Mouse (Mus musculus) lung, adult 2 months (tissue): ENCODE measurements at regions not wholly inside any gene's neighbourhood (a gene's known extent, or its start where the extent isn't known, plus 50 kb on each side); places are given as distances from the start of the nearest gene placed in this dataset.

Source experiments
- DNase-seq: peaks from one replicate; pipeline ENCODE4 v3.0.0; 2022
- H3K4me1 ChIP-seq: fragments of 200-500 bp; 2 replicates; pipeline ENCODE4 v1.6.1; 2011; ENCODE audit warnings: low read length; ENCODE audit not compliant: control insufficient read depth, insufficient read depth
- H3K4me3 ChIP-seq: fragments of 200-500 bp; replicated peaks from 2 replicates; pipeline ENCODE3; 2011; ENCODE audit warnings: low read depth, mild to moderate bottlenecking, control low read depth, low read length; ENCODE audit errors: extremely low read depth
- CTCF ChIP-seq: fragments of 200-500 bp; IDR thresholded peaks from 2 replicates; pipeline ENCODE4 v1.5.1; 2011; ENCODE audit warnings: mild to moderate bottlenecking, low read length, control low read depth; ENCODE audit not compliant: insufficient read depth
- POLR2A ChIP-seq: fragments of 200-500 bp; IDR thresholded peaks from 2 replicates; pipeline ENCODE4 v1.6.1; 2011; ENCODE audit warnings: low read depth, mild to moderate bottlenecking, control low read depth, low read length, borderline replicate concordance; ENCODE audit errors: extremely low read depth
- WGBS: fragments of 180-500 bp; shearing (Covaris S2); methylation state at CpG from one replicate; pipeline ENCODE4 v1.1.7; 2018; 5-methylcytosine and 5-hydroxymethylcytosine counted together

GRCm38 (mm10) chr13:60425556-60425955 lies 176.2 kb upstream of the Dapk1 start:
- 77% methylated on average over 6 of the region's 6 CpGs for WGBS

GRCm38 (mm10) chr13:60426192-60426840 lies 175.4 kb upstream of the Dapk1 start:
- DNase-seq: no peak
- 90% methylated on average over 12 of the region's 12 CpGs for WGBS
- no peak overlapping the region for H3K4me3 ChIP-seq
- TF ChIP-seq CTCF (no peak), POLR2A (no peak)
- no peaks in the 10 kb centered on the region for H3K4me1 ChIP-seq

More at GRCm38 (mm10) chr13:60425556-60425955, 176.2 kb upstream of the Dapk1 start:
- TF ChIP-seq POLR2A (no peak), CTCF (no peak)
- Histone ChIP-seq H3K4me3 (no peak overlapping the region), H3K4me1 (no peaks in the 10 kb centered on the region)
- no peak for DNase-seq

DNA sequence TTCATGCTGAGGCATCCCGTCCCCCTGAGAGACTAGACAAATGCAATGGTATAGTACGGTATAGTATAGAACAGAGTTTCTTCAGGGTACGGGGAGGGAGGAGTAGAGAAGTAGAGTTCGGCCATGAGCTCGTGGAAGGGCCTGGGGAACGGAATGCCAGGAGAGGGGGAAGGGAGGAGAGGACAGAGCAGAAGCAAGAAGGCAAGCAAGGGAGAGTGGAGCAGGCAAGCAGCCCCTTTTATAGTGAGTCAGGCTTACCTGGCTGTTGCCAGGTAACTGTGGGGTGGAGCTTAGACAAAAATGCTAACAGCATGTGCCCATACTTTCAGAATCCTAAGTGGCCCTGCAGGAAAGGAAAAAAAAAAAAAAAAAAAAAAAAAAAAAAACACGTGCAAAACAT lies 174.7 kb upstream of the Dapk1 start:
- TF ChIP-seq POLR2A (no peak), CTCF (no peak)
- no peak for DNase-seq
- WGBS: 53% methylated on average over 7 of the region's 7 CpGs
- Histone ChIP-seq H3K4me1 (no peaks in the 10 kb centered on the region), H3K4me3 (no peak overlapping the region)

- H3K4me3 ChIP-seq: no peak overlapping the region
- no peak for DNase-seq
- WGBS: 33% methylated on average over 12 of the region's 12 CpGs
Observed at GRCm38 (mm10) chr13:60427755-60428385, 173.9 kb upstream of the Dapk1 start.

DNA sequence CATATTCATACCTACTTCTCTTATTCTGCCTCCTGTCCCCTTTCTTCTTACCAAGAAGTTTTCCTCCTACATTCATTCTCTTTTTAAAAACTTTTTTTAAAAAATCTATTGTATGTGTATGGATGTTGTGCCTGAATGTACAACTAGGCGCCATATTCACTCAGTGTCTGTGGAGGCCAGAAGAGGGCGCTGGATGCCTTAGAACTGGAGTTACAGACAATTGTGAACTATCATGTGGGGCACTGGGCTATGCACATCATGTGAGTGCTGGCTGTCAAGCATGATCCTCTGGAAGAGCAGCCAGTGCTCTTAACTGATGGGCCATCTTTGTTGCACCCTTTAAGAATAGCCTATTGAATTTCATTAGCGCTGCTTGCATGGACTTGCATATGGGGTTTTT lies 172.6 kb upstream of the Dapk1 start:
- no peaks in the 10 kb centered on the region for H3K4me1 ChIP-seq
- WGBS: 76% methylated on average over 3 of the region's 3 CpGs
- TF ChIP-seq CTCF (no peak), POLR2A (no peak)
- no peak for DNase-seq
- H3K4me3 ChIP-seq: no peak overlapping the region

More at GRCm38 (mm10) chr13:60427755-60428385, 173.9 kb upstream of the Dapk1 start:
- H3K4me1 ChIP-seq: no peaks in the 10 kb centered on the region
- TF ChIP-seq CTCF (no peak), POLR2A (no peak)

- H3K4me3 ChIP-seq: no peak overlapping the region
- no peak for DNase-seq
- H3K4me1 ChIP-seq: no peaks in the 10 kb centered on the region
- 73% methylated on average over 8 of the region's 8 CpGs for WGBS
- TF ChIP-seq POLR2A (no peak), CTCF (no peak)
Observed at GRCm38 (mm10) chr13:60431412-60431811, 170.3 kb upstream of the Dapk1 start.

DNA sequence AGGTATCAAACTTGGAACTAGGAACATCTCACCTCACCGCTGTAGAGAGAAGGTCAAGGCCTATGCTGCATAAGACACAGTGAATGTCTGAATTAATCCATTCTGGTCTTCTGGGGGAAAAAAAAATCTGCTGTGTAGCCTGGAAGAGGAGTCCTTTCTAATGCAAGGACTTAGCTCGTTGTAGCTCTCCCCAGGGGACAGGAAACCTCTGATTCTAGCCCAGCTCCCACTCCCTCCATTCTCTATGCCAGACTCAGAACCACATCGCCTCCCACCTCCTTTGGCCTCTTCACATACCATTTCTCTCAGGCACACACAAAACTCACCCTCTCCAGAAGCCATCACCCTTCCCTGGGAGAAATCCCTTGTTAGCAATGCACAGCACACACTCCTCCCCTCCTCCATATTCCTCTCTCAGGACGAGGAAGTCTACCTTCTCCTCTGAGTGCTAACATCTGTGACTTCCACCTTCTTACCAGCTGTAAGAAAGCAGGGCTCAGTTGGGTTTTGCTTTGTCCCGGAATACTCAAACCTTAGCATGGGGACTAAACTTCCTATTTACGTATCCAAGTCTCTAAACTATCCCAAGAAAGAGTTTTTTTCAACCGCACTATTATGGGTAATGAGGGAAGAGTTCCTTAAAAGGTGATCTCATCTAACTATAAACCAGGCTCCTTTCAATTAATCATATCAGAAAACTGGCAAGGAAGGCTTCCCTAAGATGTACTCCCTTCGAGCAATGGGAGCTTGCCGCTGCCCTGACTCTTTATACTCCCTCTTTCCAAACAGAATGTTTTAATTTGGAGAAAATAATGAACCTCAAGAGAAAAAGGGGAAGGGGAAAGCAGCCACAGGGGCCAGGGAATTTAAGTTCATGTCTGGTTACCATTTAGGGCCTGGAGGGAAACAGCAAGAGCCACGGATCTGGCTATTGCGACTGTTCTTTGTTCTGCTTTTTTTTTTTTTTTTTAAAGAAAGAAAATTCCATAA lies 167.2 kb upstream of the Dapk1 start:
- TF ChIP-seq CTCF: no peak
- TF ChIP-seq POLR2A: no peak
- no peaks in the 10 kb centered on the region for H3K4me1 ChIP-seq
- 67% methylated on average over 11 of the region's 11 CpGs for WGBS
- no peak overlapping the region for H3K4me3 ChIP-seq
- no peak for DNase-seq

GRCm38 (mm10) chr13:60435333-60435732 lies 166.4 kb upstream of the Dapk1 start:
- 31% methylated on average over 5 of the region's 5 CpGs for WGBS
- no peak for TF ChIP-seq POLR2A
- TF ChIP-seq CTCF: no peak
- Histone ChIP-seq H3K4me3 (no peak overlapping the region), H3K4me1 (no peaks in the 10 kb centered on the region)
- no peak for DNase-seq

- WGBS: 82% methylated on average over 2 of the region's 2 CpGs
- no peak for TF ChIP-seq CTCF
- no peak for TF ChIP-seq POLR2A
- H3K4me1 ChIP-seq: no peaks in the 10 kb centered on the region
- no peak overlapping the region for H3K4me3 ChIP-seq
- no peak for DNase-seq
Observed at GRCm38 (mm10) chr13:60438177-60438576, 163.6 kb upstream of the Dapk1 start.
